Mouse (Mus musculus) retina, postnatal 7 days (tissue): ENCODE results near the gene Vrk3.
A peak's percentile ranks its signal among the peaks of the same experiment; 100 is the strongest.
"Not testable (repeated sequence)": the region's sequence is repeated elsewhere in the genome, so short reads cannot be mapped to it uniquely, and the experiment has no call there.

ENCODE experiments used
- DNase-seq: peaks from one replicate; pipeline ENCODE4 v3.0.0-alpha.2; 2012; ENCODE audit warnings: low read depth, low spot score

The Vrk3 gene

DNA sequence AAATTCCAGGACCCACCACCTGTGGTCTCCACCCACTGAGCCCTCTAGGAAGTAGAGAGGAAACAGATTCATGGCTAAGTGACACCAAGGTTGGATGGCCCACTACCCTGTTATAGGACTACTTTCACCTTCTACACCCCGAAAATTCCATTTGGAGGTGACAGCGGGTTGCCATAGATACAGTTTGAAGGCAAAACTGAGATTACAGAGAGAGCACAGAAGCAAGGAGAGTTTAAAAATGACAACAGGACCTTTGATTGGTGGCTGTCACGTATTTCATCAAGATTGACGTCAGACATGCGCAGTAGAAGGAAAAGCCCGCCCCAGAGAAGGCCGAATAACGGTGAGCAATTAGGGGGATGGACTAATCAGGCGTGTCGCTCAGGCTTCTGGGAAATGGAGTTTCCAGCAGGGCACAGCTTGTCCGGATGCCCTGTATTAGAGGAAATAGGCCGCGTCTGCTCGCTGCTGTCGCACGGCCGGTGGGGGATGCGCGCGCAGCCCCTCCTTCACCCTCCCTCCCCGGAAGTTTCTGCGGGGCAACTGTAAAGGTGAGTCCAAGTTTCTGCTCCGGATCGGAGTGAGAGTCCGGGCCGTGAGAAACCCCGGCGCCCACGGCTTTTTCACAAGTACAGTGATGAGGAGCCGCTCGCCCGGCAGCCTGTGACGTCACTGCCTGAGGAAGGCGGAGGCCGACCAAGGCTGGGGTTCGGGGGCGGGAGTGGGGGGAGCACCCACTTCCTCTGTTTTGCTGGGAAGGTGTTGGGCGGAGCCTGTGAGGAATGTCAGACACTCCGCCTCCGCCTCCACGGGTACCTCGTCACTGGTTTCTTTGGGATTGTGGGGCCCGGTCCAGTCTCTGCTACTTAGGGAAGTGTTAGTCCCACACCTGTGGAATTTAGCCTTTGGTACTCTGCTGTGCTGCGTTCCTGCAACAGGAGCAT lies at the start of gene Vrk3:
Vrk3 (plus strand) TSS at position 313 of the 944 bp plus-strand sequence.
- peak; percentile 93 for DNase-seq

DNA sequence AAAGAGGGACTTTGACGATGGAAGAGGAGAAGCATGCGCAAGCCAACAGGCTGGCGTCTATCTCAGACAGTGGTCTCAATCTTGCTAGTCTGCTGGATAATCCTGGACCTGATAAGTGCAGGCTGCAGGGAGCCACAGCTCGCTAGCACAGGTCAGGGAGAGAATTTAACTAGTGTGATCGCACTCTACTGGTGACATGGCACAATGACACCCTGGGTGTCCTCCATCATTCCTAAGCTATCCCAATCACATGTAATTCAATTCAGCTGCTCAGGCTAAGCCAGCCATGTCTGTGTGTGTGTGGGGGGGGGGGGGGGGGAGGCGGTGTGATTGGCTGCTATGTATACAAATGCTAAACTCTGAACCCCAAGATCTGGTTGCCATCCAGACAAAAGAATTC lies 46.3 kb upstream of the Vrk3 start:
- peak; percentile 64 for DNase-seq

DNA sequence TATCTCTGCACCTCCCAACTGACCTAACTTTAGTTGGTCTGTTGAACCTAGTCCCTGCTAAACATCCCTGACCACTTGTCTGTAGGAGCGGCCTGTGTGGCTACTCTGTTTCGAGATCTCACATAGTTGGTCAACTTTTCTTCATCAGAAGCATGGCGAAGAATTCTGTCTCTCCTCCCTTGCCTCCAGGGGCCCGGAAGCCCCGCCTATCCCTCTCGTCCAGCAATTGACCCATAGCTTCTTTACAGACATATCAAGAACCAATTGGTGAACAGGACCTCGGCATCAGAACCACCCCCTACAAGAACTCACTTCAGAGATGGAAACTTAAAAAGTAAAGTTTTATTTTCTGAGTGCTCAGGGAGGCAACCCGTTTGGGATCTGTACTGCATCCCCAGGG lies 45.2 kb upstream of the Vrk3 start:
- DNase-seq: no peak

DNA sequence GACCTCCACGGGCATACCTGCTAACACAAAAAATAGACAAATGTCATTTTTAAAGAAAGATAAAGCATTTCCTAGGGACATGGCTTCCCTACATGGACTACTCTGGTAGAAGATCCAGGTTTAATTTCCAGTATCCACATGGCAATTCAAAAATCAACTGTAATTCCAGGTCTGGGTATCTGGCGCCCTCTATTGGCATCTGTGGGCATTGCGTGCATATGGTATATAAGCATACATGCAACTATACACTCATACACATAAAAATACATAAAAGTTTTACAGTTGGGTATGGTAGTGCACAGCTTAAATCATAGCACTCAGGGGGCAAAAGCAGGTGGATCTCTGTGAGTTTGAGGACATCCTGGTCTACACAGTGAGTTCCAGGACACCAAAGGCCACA lies 43.9 kb upstream of the Vrk3 start:
- DNase-seq: no peak

DNA sequence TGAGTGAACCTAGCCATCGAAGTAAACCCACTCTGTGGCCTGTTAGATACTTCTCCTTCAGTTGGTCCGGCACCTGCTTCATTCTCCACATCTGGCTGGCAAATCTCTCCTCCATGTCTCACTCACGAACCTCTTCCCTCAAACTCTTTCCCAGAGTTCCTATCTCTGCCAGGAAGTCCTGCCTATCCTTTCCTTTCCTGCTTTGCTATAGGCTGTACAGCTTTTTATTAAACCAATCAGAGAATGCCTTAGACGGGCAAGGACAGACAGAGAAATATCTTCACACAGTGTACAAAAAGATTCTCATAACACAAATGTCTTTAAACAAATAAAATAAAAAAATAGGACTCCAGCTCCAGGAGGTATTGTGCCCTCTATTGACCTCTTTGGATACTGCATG lies 43.1 kb upstream of the Vrk3 start:
- DNase-seq: no peak

DNA sequence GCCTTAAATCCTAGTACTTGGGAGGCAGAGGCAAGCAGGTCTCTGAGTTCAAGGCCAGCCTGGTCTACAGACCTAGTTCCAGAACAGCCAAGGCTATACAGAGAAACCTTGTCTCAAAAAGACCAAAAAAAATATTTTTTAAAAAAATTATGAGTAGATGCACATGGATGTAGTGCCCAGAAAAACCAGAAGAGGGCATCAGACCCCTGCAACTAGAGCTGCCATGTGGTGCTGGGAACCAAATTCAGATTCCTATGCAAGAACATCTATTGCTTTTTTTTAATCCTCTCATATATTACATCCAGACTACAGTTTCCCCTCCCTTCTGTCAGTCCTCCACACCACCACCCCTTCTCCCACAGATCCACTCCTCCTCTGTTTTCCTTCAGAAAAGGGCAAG lies 41.9 kb upstream of the Vrk3 start:
- no peak for DNase-seq

DNA sequence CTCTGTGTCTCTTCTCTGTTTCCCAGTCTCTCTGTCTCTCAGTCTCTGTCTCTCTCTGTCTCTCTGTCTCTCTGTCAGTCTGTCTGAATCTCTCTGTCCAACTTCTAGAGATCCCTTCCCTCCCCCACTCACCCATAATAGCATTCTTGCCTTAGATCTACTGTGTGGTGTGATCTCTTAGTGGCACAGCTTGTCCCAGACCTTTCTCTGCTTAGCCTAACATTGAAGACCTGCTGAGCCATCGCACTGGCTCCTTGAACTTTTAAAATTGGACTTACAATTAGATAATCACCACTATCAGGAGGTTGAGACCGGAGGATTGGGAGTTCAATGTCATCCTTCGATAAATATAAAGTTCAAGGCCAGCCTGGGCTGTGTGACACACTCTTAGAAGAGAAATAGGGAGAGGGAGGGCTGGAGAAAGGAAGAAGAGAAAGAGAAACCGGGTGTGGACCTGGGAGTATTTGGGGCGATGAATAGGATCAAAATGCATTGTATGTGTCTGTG lies 41.0 kb upstream of the Vrk3 start:
- DNase-seq: no peak

DNA sequence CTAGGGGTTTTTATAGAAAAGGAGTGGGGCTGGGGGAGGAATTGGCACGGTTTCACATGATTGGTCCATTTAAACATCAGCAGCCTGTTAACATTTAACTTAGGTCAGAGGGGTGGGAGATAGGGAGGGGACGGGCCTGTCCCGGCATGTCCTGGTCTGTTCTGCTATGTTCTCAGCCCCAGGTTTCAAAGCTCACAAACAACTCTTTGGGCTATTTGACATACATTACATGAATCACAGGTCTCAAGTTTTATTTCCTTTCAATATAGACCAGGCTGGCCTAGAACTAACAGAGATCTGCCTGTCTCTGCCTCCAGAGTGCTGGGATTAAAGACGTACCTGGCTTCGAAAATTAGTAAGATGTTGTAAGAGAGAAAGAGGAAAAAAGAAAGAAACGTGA lies 40.1 kb upstream of the Vrk3 start:
- not testable (repeated sequence) for DNase-seq

DNA sequence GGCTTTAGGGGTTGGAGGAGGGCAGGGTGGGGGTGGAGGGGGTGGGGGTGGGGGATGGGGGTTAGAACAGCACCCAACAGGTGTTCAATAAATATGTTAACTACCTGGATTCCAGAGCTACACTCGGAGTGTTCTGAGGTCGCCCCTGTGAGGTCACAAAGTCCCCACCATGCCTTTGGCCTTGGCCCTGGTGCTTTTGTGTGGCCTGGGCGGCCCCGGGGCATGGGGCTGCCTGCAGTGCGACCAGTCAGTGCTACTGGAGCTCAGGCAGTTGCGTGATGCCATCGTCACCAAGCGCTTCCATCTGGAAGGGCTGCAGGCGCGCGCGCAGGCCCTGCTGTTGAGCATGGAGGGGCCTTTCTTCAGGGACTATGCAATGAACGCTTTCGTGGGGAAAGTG lies 39.6 kb upstream of the Vrk3 start, which contains the start of gene Izumo2:
Izumo2 (plus strand) TSS at position 169 of the 400 bp plus-strand sequence.
- no peak for DNase-seq

DNA sequence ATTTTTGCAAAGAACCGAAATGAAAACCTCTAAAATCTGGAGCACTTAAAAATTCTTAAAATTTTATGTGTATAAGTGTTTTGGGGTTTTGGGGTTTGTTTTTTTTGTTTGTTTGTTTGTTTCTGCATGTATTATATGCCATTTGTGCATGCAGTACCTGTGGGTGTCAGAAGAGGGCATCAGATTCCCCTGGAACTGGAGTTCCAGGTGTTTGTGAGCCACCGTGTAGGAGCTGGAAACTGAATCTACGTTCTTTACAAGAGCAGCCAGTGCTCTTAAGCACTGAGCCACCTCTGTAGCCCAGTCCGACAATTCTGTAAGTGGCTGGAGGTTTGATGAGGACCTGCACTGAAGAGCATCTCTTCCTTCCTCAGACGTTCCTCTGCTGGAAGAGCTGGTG lies 38.3 kb upstream of the Vrk3 start:
- DNase-seq: no peak

DNA sequence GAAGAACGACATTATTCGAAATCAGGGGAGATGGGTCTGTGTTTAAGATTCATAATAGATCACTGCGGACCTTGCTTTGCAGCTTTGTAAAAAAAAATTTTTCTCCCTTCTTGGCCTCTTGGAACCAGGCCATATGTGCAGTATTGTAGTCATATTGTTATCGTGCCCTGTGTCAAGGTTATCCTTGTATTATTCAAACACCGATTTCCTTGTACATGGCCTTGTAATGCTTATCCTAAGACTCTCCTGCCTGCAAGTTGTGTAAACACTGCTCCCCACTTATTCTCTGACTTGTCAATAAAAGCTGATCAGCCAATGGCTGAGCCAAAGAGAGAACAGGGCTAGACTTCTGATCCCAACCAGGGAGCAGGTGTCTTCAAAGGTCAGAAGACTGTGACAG lies 26.2 kb upstream of the Vrk3 start:
- no peak for DNase-seq

DNA sequence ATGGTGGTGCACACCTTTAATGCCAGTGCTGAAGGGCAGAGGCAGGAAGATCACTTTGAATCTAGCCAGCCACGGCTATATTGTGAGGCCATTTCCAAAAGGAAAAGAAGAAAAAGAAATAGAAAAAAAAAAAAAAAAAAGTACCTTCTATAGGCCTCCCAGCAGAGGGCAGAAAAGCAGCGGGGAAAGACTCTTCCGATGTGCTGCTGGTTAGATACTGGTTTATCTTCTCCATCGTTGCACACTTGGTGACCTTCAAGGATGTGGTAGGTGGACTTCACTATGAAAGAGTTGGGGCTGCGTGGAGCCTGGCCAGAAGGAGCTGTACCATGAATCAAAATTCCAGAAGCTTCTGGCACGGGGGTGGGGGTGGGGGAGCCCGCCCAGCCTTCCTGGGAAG lies 23.9 kb upstream of the Vrk3 start:
- peak; percentile 42 for DNase-seq

DNA sequence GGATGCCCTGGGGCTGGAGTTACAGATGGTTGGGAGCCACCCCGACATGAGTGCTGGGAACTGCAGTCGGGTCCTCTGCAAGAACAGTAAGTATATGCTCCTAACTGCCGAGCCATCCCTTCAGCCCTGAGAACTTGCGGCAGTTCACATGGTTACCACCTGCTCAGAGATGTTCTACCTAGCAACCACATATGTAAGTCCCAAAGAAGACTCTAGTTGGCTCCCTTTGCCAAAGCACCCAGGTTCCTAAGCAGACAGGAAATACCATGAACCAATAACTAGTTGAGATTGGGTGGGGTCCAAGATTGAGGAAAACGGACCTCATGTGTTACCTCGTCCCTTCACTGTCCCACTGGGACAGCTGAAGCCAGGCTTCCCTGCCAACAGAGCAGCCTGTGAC lies 21.9 kb upstream of the Vrk3 start:
- DNase-seq: no peak

DNA sequence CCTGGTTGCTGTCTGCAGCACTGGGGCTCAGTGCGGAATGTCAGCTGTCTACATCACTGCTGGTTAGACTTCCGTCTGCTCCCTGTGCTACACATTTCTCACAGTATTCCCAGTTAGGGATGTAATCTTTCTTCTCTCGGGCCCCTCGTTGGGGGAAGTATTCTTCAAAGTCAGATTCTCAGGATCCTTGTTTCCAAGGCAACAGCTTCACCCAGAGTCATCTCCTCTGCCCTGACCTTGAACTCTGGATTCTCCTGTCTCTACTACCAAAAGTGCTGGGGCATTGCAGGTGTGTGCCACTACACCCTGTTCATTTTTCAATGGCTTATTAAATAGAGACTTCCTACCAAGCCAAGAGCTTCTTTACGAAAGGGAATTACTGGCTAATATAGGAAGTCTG lies 21.1 kb upstream of the Vrk3 start:
- no peak for DNase-seq

DNA sequence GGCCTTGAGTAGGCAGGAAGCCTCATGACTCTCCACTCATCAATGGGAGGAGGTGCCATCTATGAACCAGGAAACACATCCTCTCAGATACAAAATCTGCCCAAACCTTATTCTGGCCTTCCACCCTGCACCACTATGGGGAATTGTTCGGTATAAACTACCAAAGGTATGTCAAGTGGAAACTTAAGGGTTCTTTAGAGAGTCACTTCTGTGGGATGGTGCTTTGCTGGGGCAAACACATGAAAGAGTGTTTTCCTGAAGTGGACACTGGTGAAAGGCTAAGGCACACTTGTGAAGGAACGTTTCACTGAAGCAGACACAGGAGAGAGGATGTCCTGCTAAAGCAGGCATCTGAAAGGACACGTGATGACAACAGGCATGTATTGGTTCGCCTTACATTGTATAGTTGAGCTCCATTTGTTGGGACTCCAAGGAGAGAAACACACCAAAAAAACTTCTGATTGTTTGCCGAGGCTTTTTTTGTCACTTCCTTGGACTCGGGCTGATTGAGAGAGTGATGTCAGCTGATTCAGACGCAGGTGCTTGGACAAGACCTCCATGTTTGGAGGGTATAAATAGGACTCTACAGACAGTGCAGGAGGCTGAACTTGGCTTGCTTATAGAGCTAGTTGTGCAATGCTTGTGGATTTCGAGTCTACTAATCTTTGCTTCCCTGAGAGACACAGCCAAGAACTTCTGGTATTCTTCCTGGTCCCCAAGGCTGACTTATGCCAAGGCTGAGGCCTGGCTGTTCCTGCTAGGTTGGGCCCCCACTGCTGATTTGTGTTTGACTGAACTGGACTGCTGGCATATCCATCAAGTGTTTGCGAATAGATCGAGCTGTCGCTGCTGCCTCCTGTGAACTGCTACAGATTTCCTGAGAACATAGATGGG lies 19.9 kb upstream of the Vrk3 start:
- no peak for DNase-seq

DNA sequence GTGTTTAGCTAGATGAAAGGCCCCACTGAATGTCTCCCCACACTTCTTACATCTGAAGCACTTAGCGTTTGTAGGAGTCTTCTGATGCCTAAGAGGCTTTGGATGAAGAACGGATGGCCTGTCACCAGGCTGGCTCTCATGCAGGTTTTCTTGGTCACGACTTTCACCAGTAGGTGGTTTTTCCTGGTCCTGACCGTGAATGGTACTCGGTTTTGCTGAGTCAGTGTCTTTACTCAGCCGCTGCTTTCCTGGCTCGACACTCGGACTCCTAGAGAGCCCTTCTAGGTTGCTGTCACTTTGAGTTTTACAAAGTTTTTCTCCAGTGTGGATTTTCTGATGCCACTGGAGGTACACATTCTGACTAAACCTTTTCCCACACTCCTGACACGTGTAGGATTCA lies 14.5 kb upstream of the Vrk3 start:
- no peak for DNase-seq

DNA sequence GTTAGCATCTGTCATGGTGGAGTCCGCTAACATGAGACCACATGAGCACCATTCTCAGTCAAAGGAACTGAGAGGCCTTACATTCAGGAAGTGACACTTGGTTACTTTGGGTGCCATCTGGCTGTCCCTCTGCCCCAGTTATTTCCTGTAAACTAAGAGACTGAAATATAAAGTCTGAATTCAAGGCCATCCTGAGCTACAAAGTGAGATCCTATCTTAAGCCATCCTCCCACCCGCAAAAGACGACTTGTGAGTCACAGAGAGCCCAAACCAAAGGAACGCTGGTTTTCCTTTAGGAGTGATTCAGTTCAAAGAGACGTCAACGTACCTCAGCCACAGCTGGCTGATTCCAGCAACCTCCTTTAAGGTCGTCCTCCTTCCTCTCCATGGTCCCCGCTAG lies 6.9 kb upstream of the Vrk3 start:
- no peak for DNase-seq

DNA sequence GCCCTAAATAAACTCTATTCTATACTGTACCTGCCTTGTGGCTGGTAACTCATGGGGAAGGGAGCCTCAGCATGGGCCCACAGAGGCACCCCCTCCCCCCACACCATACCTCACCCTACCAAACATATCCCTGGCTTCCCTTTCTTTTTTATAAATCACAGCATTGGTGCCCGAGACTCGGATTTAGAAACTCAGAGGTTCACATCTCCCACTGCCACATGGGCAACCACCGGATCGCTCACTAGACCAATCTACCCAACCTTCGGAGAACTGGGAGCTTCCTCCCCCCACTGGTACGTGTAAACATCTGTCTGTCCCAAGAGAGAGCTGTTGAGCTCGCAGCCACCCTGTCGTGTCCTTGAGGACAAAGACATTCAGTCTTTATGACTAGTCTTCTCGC lies 3.9 kb upstream of the Vrk3 start:
- DNase-seq: no peak

DNA sequence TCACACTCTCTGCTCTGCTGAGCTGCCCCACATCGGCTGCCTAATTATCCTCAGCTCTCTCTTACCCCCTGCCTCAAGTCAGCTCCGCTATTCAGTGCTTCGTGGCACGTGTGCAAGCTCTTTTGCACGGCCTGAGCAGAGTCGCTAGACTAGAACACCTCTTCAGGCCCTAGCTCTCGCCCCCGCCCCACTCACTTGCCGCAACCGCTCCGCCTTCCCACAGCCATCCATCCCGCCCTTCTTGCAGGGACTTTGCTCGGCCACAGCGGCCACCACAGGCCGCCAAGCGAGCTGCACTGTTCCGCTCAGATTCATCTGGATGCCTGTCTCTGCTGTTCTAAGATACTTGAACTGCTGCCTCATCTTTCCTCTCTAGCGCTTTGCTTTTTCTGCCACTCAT lies 3.1 kb upstream of the Vrk3 start:
- peak; percentile 49 for DNase-seq

DNA sequence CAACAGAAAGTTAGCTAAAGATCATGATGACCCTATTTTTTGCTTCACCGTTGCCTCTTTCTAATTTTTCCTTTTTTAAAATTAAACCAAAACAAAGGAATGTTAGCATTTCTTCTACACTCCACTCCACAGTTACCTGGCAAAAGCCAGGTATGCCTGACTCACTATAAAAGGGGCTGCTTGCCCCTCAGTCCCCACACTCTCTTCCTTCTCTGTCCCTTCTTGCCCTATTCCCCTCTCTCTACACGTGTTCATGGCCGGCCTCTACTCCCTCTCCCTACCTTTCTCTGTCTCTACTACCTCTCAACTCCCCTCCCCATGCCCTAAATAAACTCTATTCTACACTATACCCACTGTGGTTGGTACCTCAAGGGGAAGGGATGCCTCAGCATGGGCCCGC lies 1.1 kb upstream of the Vrk3 start:
- no peak for DNase-seq

DNA sequence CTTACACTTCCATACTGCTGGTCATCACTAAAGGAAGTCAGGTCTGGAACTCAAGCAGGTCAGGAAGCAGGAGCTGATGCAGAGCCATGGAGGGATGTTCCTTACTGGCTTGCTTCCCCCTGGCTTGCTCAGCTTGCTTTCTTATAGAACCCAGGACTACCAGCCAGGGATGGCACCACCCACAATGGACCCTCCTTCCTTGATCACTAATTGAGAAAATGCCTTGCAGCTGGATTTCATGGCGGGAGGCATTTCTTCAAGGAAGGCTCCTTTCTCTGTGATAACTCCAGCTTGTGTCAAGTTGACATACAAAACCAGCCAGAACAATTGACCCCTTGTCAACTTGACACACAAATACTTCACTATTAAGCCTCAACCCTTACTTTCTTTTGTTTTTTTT lies 2.7 kb downstream of the Vrk3 start, which contains the start of gene Zfp473:
Zfp473 (minus strand) TSS at position 101 of the 400 bp plus-strand sequence.
- not testable (repeated sequence) for DNase-seq

DNA sequence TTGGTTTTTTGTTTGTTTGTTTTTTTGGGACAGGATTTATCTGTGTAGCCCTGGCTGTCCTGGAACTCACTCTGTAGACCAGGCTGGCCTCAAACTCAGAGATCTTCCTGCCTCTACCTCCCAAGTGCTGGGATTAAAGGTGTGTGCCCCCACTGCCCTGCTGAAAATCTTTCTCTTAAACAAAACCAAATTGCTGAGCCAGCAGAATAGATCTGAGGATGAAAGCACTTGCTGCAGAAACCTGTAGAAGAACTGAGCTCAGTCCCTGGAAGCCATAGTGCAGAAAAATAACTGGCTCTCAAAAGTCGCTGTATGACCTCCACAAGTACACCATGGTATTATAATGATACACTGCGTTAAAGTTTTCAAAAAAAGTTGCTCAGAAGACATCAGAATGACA lies 9.0 kb downstream of the Vrk3 start:
- no peak for DNase-seq
